Mouse (Mus musculus) G1E-ER4 (cell line): Measurements from ENCODE around the gene Rdh9. TPM values are rescaled to one million over a fixed set of nuclear protein-coding genes. Genes with fewer than 3 reads are reported as not detected.

Experiments
- GATA1 ChIP-seq: IDR thresholded peaks from one replicate; pipeline ENCODE4 v1.8.0; 2012; ENCODE audit warnings: low read length, inconsistent platforms
- polyA plus RNA-seq: library from polyadenylated mRNA; stranded (reverse); fragments of >175 nt; gene quantifications from 2 replicates; pipeline ENCODE4 v1.2.3, GENCODE M21; 2012

The Rdh9 gene
- not detected in 2 replicates for polyA plus RNA-seq

DNA sequence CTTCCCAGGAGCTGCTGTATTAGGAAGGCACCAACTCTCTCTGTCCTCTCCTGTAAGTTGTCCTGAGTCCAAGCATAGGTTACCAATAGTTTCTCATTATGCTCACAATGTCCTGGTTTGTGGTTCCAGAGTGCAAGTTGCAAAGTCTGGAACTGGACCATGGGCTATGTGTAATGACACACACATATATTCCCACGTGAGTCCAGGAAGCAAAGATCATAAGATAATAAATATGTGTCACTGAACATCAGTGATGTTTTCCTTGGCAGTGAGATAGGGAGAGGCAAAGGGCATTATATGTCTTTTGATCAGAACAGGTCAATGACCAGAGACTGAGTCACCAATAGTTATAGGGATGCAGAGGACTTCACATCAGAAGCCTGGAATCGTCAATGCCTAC lies at the start of gene Rdh9:
Rdh9 (plus strand) TSS at position 376 of the 400 bp plus-strand sequence.
- TF ChIP-seq GATA1, result no peak

DNA sequence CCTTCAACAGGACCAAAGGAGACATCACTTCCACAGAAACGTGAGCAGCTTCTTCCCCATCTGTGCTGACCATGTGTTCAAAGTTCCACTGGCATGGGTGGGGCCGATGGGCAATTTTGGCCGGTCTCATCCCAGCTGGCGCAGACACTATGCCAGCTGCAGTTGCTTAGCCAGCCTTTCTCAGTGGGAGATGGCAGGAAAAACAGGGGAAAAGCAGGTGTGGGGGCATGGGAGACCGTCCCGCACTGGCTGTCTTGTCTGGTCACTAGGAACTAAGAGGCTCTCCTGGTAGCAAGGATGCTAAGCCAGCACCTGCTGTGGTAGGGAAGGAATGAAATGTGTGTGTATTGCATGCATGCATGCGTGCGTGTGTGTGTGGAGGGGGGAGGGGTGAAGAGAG lies 47.7 kb upstream of the Rdh9 start:
- no peak for TF ChIP-seq GATA1

DNA sequence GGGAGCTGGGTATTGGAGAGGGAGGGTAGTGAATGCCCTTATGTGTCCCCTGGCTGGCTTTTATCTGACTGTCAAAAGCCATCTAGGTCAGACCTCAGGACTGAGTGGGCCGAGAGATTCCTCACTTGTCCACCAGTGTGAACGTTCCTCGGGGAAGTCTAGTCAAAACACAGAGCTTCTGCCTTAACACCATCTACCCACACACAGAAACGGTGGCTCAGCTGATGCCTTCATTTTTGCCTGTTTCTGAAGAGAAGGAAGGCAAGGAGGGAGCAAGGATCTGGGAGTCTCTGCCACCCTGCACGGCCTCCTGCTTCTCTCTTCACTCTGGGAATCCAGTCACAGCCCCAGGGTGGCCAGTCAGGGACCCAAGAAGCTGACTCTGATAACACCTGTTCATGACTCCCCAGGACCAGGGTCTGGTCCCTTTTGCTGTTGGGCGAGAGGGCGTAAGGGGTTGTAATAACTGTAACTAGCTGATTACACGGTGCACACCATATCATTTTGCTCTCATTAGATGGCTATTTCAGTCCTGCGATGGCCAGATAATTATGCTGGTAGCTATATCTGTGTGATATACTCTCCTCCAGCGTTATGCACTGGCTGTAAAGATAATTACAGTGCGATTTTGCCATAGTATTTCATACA lies 45.8 kb upstream of the Rdh9 start:
- peak; percentile 56 for TF ChIP-seq GATA1

DNA sequence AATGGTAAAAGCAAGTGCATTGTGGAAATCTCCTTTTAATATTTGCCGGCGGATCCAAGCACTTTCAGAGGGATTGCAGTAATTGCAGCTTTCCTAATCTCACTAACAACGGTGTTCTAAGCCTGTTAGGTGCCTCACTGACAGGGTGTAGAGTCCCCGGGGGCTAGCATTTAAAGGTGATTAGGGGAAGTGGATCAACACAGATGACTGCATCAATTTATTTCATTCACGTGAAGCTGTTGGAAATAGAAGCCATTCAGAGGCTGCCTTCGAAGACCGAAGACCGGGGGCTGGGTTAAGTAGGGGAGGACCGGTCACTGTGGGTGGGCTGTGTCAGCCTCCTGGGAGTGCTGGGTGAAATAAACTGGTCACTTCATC lies 45.3 kb upstream of the Rdh9 start:
- no peak for TF ChIP-seq GATA1

DNA sequence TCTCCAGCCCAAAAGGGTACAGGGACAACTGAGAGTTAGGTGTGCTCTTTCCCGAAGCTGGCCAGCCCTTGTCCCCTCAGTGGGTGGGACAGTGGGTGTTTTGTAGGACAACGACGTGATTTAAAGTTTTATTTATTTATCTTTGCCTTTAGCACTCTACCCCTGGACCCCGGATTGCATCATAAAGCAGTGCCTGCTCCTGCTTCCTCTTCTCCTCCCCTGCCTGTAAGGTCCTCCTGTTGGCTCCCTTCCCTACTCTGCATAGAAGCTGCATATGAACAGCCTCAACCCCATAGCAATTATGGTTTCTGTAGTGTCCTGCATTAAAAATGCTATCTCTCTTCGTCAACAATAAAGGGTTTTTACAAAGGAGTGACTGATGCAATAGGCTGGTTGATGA lies 44.8 kb upstream of the Rdh9 start:
- TF ChIP-seq GATA1, result no peak

DNA sequence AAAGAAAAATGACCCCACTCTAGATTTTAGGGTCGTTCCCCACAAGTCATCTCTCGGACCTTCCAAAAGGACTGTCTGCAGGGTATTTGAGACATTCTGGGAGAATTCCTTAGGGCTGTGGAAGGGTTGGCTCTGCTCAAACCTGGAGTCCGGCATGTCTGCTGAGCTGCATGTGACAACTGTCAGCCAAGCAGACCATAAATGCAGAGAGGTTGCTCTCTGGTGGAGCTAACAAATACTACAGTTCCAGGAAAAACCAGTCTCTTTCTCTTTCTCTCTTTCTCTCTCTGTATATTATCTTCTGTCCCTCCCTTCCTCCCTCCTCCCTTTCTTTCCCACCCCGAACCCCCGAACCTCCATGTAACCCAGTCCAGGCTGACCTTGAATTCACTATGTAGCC lies 41.8 kb upstream of the Rdh9 start:
- no peak for TF ChIP-seq GATA1

DNA sequence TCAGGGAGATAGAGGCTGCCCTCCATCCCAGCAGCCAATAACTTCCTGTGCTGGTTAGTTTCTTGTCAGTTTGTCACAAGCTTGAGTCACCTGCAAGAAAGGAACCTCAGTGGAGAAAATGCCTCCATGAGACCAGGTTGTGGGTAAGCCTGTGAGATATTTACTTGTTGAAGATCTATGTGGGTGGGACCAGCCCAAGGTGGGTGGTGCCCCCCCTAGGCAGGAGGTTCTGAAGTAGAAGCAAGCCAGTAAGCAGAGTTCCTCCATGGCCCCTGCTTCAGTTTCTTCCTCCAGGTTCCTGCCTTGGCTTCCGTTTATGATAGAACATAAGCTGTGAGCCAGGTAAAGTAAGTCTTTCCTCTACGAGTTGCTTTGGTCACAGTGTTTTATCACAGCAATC lies 39.9 kb upstream of the Rdh9 start:
- TF ChIP-seq GATA1, result no peak

DNA sequence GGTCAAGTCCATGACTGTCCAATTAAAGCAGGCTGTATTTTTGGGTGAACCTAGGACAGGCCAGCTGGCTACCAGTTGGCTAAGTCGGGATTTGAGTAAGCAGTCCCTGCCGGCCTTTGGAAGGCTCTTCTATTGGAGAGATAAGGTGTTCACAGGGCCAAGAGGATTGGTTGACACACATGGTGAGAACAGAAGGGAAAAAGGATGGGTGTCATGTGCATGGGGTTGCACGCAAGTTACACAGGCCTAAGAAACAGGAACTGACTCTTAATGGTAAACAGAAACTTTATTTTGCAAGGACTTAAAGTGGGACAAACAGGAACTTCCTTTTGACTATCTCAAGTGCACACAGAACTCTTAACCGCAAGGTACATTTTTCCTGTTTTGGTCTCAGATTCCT lies 39.3 kb upstream of the Rdh9 start:
- no peak for TF ChIP-seq GATA1

DNA sequence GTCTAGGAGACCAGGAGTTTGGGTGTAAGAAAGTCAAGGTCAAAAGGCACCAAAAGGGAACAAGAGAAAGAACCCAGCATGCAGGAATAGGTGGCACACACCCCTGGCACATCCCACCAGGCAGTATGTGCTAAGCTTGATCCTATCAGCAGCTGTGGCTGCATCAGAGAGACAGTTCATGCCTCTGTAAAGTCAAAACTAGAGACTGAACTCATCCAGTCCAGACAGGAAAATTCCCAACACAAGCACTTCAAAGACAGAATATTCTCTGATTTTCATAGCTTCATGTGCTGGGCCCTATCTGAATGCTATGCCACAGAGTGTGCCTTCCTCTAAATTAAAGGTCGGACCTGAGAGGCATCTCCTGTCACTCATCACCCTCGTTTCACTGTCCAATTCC lies 38.6 kb upstream of the Rdh9 start:
- no peak for TF ChIP-seq GATA1

DNA sequence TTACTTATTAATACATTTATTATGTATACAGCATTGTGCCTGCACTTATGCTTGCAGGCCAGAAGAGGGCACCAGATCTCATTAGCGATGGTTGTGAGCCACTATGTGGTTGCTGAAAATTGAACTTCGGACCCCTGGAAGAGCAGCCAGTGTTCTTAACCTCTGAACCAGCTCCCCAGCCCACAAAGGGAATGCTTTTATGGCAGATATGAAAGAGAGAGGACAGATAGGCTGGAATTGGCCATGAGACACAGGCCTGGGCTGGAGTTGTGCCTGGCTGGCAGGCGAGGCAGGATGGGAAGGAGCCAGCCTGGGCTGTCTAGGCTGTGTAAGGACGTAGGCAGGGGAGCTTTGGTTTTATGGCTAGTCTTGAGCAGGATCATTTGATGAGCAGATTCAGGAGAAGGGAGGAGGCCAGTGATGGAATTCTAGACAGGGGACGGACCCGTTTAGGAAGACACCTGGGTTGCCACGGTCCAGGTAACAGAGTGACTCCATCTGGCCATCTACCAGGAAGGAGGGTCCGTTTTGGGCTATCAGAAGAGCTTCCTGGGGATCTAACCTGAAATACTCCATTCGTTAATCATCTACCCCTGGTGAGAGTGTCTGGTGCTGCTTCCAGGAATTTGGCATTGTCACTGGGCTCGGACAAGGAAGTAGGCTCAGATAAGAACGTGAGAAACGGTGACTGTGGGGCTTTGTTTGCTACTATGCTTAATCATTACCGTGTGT lies 37.9 kb upstream of the Rdh9 start:
- no peak for TF ChIP-seq GATA1

DNA sequence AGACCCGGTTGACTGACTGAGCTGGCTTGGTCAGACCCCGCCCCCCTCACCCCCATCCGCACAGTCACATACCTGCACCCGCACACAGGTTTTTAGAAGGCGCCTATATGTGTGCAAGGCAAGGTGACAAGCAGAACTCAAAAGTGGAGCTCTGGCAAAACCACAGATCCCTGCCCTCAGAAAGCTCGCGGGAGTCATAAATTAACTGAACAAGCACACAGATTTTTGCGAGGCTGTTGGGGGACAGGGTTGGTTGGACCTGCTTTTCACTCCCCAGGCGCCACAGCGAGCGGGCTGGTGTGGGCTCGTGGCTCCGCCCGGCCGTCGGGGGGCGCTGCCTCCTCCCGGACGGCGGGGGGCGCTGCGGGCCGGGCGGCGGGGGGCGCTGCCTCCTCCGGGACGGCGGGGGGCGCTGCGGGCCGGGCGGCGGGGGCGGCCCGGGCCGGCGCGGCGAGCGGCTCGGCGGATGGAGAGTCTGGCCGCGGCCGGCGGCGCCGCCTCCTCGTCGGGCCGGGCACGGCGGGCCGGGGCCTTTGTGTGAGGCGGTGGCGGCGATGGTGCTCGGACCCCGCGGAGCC lies 37.0 kb upstream of the Rdh9 start, which contains the start of gene Zbtb39:
Zbtb39 (plus strand) TSS at position 456 of the 578 bp plus-strand sequence.
- TF ChIP-seq GATA1, result no peak

DNA sequence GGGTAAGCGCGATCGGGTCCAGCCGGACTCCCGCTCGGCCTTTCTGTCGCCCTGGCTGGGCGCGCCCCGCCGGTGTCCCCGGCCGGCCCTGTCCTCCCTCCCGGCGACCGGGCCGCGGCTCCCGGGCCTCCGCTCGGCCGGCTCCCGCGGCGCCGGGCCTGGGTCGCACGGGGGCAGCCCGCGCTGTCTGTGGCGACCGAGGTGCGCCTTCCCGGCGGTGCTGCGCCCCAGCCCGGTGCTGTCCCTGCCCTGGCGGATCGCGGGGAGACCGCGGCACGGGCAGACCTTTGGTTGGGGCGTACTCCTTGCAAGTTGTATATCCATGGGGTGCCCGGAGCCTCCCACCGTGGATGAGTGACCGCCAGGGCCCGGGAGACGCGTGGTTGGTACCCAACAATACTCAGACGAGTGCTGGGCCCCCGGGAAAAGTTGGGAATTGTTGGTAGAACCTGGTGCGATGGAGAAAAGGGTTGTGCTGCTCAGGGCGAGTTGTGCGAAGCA lies 36.5 kb upstream of the Rdh9 start:
- no peak for TF ChIP-seq GATA1

DNA sequence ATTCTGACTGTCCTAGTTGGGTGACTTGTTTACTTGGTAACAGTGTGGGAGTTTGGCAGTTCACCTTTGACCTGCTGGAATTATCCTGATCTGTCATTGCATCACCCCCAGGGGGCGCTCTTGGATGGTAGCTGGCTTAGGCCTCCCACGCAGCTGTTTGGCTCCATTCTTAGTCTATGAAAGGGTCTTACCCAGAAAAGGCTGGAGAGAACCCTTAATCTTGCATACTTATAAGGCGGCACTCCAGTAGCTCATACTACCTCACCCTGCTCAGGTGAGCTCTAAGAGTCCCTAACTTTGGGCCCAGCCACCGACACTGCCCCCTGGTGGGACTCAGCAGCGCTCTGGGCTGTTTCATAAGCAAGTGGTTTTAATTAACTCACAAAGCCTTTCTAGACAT lies 31.5 kb upstream of the Rdh9 start:
- TF ChIP-seq GATA1, result no peak

DNA sequence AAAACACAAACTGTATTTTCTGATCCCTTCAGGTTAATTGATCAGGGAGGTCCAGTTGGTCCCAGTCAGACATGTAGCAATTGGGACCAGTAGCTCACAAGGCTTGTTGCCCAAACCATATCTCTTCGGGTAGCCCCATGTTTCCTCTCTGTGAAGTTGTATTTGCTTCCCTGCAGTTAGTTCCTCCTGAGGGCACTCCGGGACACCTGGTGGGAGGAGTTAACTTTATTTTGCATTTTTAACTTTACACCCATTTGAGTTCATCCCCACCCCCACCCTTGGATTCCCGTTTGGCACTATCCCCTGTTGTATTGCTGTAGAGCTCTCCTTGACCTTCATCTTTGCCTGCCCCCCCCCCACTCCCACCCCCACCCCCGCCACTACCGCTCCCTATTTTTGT lies 30.3 kb upstream of the Rdh9 start:
- no peak for TF ChIP-seq GATA1

DNA sequence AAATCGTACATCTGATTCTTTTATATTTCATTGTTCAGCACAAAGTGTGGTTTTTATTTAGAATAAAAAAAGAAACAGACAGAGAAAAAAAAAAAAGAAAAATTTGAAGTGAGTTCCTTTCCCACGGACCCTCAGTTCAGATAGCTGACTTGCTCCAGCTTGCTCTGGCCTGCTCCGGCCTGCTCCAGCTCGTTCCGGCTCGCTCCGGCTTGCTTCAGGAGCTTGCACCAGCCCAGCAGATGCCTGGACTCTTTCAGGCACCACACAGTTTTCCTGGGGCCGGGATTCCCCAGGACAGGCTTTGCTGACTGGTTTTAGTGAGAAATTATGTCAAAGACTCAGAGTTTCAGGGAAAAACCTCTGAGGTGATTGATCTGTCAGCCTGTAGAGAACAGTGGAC lies 28.9 kb upstream of the Rdh9 start:
- TF ChIP-seq GATA1, result no peak

DNA sequence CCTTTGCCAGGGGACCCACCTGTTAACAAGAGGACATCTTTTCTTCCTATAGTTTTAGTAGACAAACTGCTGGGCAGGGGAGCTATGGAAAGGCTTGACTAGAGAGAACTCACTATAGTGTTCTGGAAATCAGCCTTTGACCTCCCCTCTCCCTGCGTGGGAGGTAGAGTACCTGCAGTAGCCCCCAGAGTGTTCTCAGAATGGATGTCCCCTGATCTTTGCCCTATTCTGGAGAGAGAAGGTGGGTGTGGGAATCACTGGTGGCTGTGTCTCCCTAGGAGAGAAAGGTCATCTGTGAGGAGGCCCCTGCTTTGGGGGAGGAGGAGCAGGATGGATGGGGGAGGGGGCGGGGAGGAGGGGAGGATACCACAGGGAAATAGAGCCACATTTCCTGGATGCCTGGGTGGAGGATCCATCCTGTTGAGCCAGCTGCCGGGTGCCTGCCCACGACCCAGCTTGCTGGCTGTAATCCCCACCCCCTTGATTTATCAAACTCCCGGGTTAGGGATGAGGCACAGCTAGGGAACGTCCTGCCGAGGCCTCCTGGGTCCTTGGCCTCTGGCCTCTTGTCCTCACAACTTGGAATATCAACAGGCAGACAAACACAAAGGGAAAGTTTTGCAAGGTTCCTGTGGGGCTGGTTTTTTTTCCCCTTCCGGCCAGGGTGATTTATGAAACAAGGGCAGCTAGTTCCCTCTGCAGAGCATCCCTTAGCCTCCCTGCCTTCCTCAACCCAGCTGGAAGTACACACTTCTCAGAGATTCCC lies 27.2 kb upstream of the Rdh9 start:
- TF ChIP-seq GATA1, result no peak

DNA sequence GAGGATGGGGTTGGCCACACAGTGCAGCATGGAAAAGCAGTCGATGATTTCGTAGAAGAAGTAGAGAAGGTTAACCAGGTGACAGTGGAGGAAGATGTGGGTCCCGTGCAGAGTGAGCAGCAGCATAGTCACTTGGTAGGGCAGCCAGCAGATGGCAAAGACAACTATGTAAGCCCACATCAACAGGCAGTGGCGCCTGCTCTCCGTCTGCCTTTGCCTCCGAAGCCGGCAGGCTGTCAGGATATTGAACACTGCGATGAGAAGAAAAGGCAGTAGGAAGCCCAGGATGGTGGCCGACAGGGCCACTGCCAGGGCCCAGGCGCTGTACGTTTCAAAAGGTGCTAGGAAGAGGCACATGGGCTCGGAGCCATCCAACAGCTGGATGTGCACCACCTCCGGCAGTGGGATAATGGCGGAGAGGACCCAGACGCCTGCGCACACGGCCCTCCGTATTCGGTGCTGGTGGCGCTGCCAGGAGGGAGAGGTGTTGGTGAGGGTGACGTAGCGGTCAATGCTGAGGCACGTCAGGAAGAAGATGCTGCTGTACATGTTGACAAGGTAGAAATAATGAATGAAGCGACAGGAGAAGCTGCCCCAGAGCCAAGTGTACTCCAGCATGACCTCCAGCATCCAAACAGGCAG lies 25.9 kb upstream of the Rdh9 start:
- no peak for TF ChIP-seq GATA1
